8 mouse cellular contexts compared by ENCODE assay signal in the genomic region with DNA sequence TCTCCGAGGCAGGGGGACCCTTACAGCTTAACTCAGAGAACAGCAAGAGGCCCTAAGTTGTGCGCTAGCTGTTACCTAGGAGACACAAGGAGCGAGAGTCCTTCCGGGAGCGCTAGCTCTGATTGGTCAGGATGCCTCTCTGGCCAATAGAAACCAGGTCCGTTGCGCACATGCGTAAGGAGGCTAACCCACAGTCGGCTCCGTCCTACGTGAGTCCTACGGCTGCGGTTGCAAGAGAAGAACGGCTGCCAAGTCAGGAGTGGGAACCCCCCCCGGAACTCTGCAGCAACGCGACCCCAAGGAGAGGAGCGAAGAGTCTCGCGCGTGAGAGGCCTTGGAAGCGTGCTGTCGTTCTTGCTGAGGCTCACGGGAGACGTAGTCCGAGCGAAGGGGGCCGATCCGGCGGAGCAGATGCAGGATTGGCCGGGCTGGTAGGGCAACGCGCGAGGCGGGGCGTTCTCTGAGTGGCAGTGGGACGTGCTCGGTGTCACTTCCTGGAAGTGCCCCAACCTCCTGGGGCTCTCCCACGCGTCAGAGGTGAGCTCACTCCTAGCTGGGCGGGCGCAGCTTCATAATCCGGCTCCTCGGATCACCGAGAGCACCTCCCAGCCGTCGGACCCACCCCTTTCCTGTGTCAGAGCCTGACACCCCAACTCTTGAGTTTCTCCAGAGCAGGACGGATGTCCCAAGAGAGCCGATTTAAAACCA. TPM values are rescaled to one million over a fixed set of nuclear protein-coding genes. Genes with fewer than 3 reads are reported as not detected.
A peak's percentile ranks its signal among the peaks of the same experiment; 100 is the strongest.
DNase-seq lines count a peak whose midpoint lies in the region; ATAC-seq and TF ChIP-seq lines count a peak whose summit lies in the region.

Zfp446 (plus strand) TSS at position 167 of the 708 bp plus-strand sequence.

- H3K4me1 ChIP-seq in cortical plate, adult 2 months (ENCODE audit: control insufficient read depth, insufficient read depth, low read length): no peaks in the 10 kb centered on the region
- peaks cover 30% of the 10 kb centered on the region for H3K4me1 ChIP-seq in megakaryocyte, embryonic 14.5 days

- peak; percentile 98 to 99 for DNase-seq in gastrocnemius, adult 8-10 months (ENCODE audit: low spot score in 2 of 2)
- peak; percentile 89 for DNase-seq in hindlimb bud, embryonic 11.5 days (ENCODE audit: extremely low spot score, low read depth, low spot score)
- peak; percentile 95 to 99 for DNase-seq in left cerebral cortex, adult 8-10 months (ENCODE audit: low spot score in 2 of 2)
- DNase-seq in right cerebral cortex, postnatal 10 days (ENCODE audit: low spot score in 2 of 2): peak; percentile 99 to 100
- peak; percentile 92 for DNase-seq in urinary bladder, postnatal 25 days (ENCODE audit: low spot score)

- no peak for TF ChIP-seq CTCF in cortical plate, adult 2 months (IDR thresholded peaks at IDR 0.05; ENCODE audit: extremely low read depth, insufficient read depth, low read length)

- peak within 1 kb of the TSS; percentile 48 for H3K4me3 ChIP-seq in cortical plate, adult 2 months (ENCODE audit: insufficient read depth, low read length)
- peak within 1 kb of the TSS; percentile 95 for H3K4me3 ChIP-seq in megakaryocyte, embryonic 14.5 days (replicated peaks)

- ATAC-seq in activated CD4-positive, CD25-positive, alpha-beta regulatory T cell, adult 4 months: peak; percentile 95

- H3K36me3 ChIP-seq in megakaryocyte, embryonic 14.5 days (replicated peaks; ENCODE audit: low read length): peaks cover 28% of the 10 kb centered on the region

- TF ChIP-seq POLR2A in cortical plate, adult 2 months (IDR thresholded peaks at IDR 0.05; ENCODE audit: extremely low read depth, insufficient read depth, low read length): peak; percentile 80

- H3K9me3 ChIP-seq in megakaryocyte, embryonic 14.5 days: no peaks in the 10 kb centered on the region

- no peaks in the 10 kb centered on the region for H3K27me3 ChIP-seq in megakaryocyte, embryonic 14.5 days (replicated peaks)

- peak within 1 kb of the TSS; percentile 85 for H3K27ac ChIP-seq in cortical plate, adult 2 months (ENCODE audit: insufficient read depth, low read length)

RNA-seq across cellular contexts. Expression of gene Zfp446, which starts in this region (rescaled TPM):
- 1 to 10 TPM; 2.6 to 3.3 TPM for polyA plus RNA-seq in activated CD4-positive, CD25-positive, alpha-beta regulatory T cell, adult 4 months (2017; shearing (Covaris generic))
- polyA plus RNA-seq in cortical plate, adult 2 months (2012; rRNA removed): 9.7 and 10.1 TPM in 2 replicates
- total RNA-seq in gastrocnemius, adult 8-10 months (2022): 1 to 10 TPM; 1.1 to 2.3 (median 2.2) TPM
- 10 to 100 TPM in 1 of 4 experiments, 1 to 10 TPM in 3; 6.7 to 10.2 (median 8.6) TPM for total RNA-seq in left cerebral cortex, adult 8-10 months (2022)
- polyA plus RNA-seq in megakaryocyte, embryonic 14.5 days (2012; ENCODE audit: insufficient read depth, low replicate concordance): 1.7 and 3.2 TPM in 2 replicates

Comparison
In these comparisons a context has a peak if more than half of its experiments do, and no peak if none do; other contexts are left out.
1. Peak in every context shown above with its lines: DNase-seq, ATAC-seq, H3K4me3 ChIP-seq and H3K27ac ChIP-seq.